Mouse (Mus musculus) C2C12 (cell line): Measurements from ENCODE around the gene Dtd1.

ENCODE experiments used
- CTCF ChIP-seq: IDR thresholded peaks from one replicate; pipeline ENCODE4 v1.5.1; 2011; ENCODE audit not compliant: control insufficient read depth, insufficient read depth, insufficient read length
- MAX ChIP-seq: IDR thresholded peaks from one replicate; pipeline ENCODE4 v1.6.1; 2011; ENCODE audit warnings: mild to moderate bottlenecking, control low read depth
- MYOD1 ChIP-seq: IDR thresholded peaks from one replicate; pipeline ENCODE4 v1.6.1; 2011; ENCODE audit warnings: low read depth; ENCODE audit not compliant: control insufficient read depth, insufficient read length
- MYOG ChIP-seq: IDR thresholded peaks from one replicate; pipeline ENCODE4 v1.6.1; 2011; ENCODE audit not compliant: control insufficient read depth, insufficient read length; ENCODE audit errors: extremely low read depth
- USF1 ChIP-seq: IDR thresholded peaks from one replicate; pipeline ENCODE4 v1.6.1; 2011; ENCODE audit warnings: low read depth, mild to moderate bottlenecking, control low read depth, moderate library complexity

DNA sequence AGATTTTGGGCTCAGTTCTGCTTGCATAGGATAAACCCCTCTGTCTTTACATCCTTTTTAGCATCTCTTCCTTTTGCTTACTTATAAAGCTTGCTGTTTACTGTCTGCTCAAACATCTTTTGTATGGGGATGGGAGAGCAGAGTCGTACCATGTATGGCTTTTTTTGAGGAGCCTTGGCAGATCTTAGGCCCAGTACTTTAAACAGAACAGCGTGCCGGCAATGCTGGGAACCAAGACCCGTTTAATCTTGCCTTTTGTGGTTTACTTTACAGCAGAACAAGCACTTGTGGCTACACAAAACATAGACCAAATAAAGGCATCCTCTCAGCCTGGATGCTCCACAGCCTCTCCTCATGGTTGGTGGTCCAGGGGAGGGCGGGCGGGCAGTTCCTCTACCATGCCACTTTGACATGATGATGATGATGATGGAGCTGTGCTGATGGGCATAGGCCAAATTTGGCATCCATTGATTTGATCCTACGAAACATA lies 170.8 kb downstream of the Dtd1 start:
- TF ChIP-seq CTCF (no peak), MAX (no peak), MYOG (no peak), USF1 (no peak), MYOD1 (no peak)
